Mouse (Mus musculus) lung, adult 2 months (tissue): ENCODE results near the gene Gm19426. TPM values are rescaled to one million over a fixed set of nuclear protein-coding genes. Genes with fewer than 3 reads are reported as not detected.
A peak's percentile ranks its signal among the peaks of the same experiment; 100 is the strongest.

Source experiments
- DNase-seq: peaks from one replicate; pipeline ENCODE4 v3.0.0; 2022
- H3K4me1 ChIP-seq: fragments of 200-500 bp; 2 replicates; pipeline ENCODE4 v1.6.1; 2011; ENCODE audit warnings: low read length; ENCODE audit not compliant: control insufficient read depth, insufficient read depth
- H3K4me3 ChIP-seq: fragments of 200-500 bp; replicated peaks from 2 replicates; pipeline ENCODE3; 2011; ENCODE audit warnings: low read depth, mild to moderate bottlenecking, control low read depth, low read length; ENCODE audit errors: extremely low read depth
- CTCF ChIP-seq: fragments of 200-500 bp; IDR thresholded peaks from 2 replicates; pipeline ENCODE4 v1.5.1; 2011; ENCODE audit warnings: mild to moderate bottlenecking, low read length, control low read depth; ENCODE audit not compliant: insufficient read depth
- POLR2A ChIP-seq: fragments of 200-500 bp; IDR thresholded peaks from 2 replicates; pipeline ENCODE4 v1.6.1; 2011; ENCODE audit warnings: low read depth, mild to moderate bottlenecking, control low read depth, low read length, borderline replicate concordance; ENCODE audit errors: extremely low read depth
- WGBS: fragments of 180-500 bp; shearing (Covaris S2); methylation state at CpG from one replicate; pipeline ENCODE4 v1.1.7; 2018; 5-methylcytosine and 5-hydroxymethylcytosine counted together
- polyA plus RNA-seq: library from polyadenylated mRNA; depleted of rRNA; stranded (reverse); fragments of >200 nt; gene quantifications from 2 replicates; pipeline ENCODE4 v1.2.3, GENCODE M21; 2012

Gm19426 gene
- polyA plus RNA-seq, 1 experiment = 4.1 TPM

DNA sequence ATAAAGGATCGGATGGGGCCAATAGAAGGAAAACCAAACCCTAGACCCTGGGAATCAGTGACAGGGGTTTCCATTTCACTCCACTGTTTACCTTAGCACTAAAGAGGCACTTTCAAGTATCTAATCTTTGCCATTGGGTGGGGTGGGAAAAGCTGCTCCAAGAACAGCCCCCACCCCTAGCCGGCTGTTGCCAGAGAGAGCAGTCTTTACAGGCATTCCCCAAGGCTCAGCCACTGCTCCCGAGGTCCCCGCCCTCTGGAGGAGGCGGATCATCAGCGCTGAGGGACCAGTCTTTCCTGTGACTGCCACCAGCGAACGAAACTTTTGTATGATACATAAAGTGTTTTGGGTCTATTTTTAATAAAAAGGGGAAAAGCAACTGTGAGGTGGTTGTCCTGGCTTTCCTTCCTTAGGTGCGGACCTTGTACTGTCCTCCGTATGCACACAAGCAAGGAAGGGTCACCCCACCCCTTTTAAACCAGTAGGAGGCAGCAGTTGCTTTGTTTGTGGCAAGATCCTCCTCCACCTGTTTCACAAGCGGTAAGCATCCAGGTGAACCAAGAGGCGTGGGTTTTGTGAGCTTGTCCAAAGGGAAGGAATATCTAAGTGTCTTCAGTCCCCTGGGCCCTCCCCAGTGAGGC is 5.1 kb downstream of the Gm19426 start:
- H3K4me3 ChIP-seq = no peak overlapping the region
- 3% methylated on average over 12 of the region's 12 CpGs for WGBS
- DNase-seq = no peak

DNA sequence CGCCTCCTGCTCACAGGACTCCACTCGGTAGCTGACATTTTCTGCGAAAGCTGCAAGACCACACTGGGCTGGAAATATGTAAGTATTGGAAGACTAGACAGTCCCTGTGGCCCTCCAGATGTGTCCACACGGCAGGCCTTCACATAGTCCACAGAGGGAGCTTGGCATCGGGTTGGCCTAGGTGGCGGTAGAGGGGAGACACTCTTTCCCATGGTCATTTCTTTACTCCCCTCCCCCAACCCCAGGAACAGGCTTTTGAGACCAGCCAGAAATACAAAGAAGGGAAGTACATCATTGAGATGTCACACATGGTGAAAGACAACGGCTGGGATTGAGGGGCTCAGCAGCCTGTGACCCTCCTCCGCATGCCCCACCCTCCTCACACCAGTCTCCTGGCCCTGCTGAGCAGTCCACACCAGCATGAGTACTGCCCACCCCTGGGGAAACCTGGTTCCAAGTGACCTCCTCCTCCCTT is 6.0 kb downstream of the Gm19426 start:
- no peak for DNase-seq
- H3K4me1 ChIP-seq = peaks cover 2% of the 10 kb centered on the region; the same call in 1 of the 2 replicates
- no peak for TF ChIP-seq POLR2A
- TF ChIP-seq CTCF = no peak
- no peak overlapping the region for H3K4me3 ChIP-seq
- 11% methylated on average over 8 of the region's 8 CpGs for WGBS

More for the DNA sequence above, 5.1 kb downstream of the Gm19426 start:
- peaks cover 4% of the 10 kb centered on the region; the same call in 1 of the 2 replicates for H3K4me1 ChIP-seq
- peak; percentile 46 for TF ChIP-seq CTCF
- TF ChIP-seq POLR2A = no peak

DNA sequence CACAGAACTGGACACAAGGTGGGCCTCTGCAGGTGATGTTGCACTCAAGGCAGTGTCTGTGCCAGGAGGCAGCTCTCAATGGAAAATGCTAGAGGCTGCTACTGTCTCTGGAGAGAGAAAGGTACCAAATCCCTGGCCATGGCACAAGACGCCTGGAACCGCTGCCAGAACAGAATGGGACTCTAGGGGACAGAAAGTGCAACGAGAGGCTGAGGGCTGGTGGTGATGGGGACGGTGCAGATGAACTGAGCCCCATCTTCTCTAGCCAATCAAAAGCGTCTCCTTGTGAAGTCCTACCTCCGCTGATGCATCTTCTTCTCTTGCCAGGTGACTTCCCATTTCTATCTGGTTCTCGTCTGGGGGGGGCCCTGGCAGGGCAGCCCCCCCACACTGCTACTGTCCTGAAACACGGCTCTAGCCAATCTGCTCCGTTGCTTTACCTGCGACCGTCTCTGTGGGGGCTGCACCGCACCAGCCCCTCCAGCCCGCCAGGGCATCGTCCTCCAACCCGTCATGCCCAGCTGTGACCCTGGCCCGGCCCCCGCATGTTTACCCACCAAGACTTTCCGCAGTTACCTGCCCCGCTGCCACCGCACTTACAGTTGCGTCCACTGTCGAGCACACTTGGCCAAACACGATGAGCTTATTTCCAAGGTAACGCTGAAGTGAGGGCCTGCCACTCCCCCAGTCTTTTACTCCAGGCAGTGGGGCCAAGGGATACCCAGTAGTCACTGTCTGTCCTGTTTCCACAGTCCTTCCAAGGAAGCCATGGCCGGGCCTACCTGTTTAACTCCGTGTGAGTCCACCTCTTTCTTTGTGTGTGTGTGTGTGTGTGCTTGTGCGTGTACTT is 6.9 kb downstream of the Gm19426 start:
- no peak for DNase-seq
- no peak overlapping the region for H3K4me3 ChIP-seq
- no peak for TF ChIP-seq POLR2A
- TF ChIP-seq CTCF = no peak
- 7% methylated on average over 27 of the region's 27 CpGs for WGBS
- no peaks in the 10 kb centered on the region; the same call in 1 of the 2 replicates for H3K4me1 ChIP-seq

DNA sequence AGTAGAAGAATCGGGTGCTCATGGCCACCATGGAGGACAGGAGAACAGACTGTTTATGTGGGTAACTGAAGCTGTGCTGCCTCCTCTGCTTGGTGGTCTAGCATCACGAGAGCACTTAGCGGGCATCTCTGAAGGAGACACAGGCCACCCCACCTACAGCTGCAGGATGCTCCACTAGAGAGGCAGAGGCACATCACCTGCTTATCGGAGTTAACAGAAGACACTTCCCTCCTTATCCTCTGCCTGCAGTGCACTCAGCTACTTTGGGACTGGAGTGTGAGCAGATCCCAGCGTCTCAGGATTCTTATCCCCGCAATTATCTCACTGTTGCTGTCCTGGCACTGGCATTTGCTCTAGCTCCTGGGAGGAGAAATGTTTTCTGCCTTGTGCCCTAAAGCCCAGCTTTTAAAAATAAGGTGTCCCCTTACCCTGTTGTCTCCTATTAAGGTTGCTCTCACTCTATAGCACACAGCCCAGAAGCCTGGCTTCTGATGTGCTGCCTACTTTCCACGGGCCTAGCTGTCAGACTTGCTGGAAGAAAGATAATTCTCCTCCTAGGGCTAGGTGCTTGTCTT is 8.0 kb downstream of the Gm19426 start:
- no peak for DNase-seq
- Histone ChIP-seq H3K4me1 (no peaks in the 10 kb centered on the region; the same call in 1 of the 2 replicates), H3K4me3 (no peak overlapping the region)
- WGBS = 17% methylated on average over 7 of the region's 7 CpGs
- TF ChIP-seq CTCF (no peak), POLR2A (no peak)

DNA sequence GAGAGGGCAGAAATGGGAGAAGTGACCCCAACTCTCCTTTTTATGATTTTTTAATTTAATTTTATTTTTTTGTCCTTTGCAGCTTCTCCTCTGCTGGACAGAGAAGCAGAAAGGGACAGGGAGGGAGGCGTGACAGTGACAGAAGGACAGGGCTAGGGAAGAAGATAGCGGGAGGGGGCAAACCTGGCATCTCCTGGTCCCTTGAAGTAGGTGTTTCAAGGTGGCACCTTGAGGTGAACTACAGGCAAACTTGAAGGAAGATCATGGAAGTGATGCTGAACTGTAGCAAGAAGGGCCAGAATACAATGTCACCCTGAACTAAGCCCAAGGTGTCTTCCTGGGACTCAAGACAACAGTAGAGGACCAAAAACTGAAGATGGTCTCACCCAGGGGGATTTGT is 8.5 kb downstream of the Gm19426 start:
- 12% methylated on average over 2 of the region's 2 CpGs for WGBS
- TF ChIP-seq CTCF (no peak), POLR2A (no peak)
- Histone ChIP-seq H3K4me1 (no peaks in the 10 kb centered on the region; the same call in 1 of the 2 replicates), H3K4me3 (no peak overlapping the region)
- no peak for DNase-seq

DNA sequence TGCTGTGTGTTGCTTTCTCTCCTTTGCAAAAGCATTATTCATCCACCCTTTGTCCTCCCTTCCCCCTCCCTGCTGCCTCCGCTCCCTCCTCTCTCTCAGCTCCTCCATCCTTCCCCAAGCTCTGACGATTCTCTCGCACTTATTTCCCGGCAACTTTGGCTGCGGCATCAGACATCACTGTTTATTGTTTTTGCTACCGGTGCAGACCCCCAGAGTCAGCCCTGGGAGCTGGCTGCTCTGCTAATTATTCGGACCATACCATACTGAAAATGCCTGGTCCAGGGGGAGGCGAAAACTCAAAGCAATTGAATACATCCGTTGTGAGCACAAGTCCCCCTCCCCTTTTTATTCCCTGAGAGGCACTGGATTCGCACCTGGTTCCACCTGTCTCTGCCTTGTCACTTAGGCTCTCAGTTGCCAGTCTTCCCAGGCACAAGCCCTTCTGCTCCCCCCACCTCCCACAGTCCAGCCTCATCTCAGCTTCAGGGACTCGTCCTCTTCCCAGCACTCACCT is 9.0 kb downstream of the Gm19426 start:
- peak overlapping the region; percentile 10 for H3K4me3 ChIP-seq
- WGBS = 2% methylated on average over 11 of the region's 11 CpGs

DNA sequence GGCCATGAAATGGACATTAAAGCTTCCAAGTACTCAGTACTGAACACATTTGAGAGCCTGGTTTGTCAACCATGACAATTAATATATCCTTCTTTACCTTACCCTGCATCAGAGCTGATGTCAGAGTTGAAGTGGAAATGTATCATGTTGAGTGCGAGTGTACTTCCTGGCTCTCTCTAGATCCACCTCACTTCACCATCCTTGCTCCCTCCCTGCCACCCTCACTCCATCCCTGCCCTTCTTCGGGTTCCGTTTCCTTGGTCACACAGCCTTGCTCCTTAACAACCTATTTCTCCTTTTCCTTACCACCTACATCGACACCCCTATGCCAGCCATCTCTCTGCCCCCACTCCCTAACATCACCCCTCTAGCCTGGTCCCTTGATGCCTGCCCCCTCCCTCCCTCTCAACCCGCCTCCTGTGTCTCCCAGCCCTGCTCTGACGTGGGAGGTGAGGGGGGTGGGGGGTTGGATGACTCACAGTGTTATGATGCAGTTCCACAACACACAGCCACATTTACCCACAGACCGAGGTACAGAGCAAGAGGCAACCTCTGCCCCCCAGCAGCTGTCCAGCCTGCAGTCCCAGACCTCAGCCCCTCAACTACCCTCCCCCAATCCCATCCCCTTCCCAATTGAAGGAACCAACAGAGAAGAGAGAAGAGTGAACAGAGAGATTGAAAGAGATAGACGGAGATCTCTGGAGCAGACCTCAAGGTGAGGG is 9.7 kb downstream of the Gm19426 start, which contains the start of gene Ypel4:
Gene Ypel4 (plus strand): TSS at position 480 of the 722 bp plus-strand sequence.
- WGBS = 2% methylated on average over 8 of the region's 8 CpGs
- TF ChIP-seq CTCF (no peak), POLR2A (no peak)
- peak within 1 kb of the TSS; percentile 10 for H3K4me3 ChIP-seq
- H3K4me1 ChIP-seq = no peaks in the 10 kb centered on the region; the same call in 1 of the 2 replicates
- DNase-seq = peak; percentile 14

More for the DNA sequence above, 9.0 kb downstream of the Gm19426 start:
- no peak for DNase-seq
- H3K4me1 ChIP-seq = no peaks in the 10 kb centered on the region; the same call in 1 of the 2 replicates
- TF ChIP-seq CTCF (no peak), POLR2A (no peak)

DNA sequence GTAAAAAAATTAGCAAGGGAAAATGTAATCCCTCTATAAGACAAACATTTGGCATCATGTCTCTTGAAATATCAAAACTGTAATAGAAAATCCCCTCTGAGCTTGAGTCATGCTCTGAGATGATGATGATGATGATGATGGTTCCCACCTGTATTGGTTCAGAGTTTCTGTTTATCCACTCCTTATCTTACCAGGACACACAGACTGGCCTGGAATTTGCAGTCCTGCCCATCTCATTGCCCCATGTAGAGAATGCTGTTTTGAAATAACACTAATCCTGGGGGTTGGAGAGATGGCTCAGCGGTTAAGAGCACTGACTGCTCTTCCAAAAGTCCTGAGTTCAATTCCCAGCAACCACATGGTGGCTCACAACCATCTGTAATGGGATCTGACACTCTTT is 11.1 kb downstream of the Gm19426 start:
- Histone ChIP-seq H3K4me3 (no peak overlapping the region), H3K4me1 (no peaks in the 10 kb centered on the region; the same call in 1 of the 2 replicates)
- TF ChIP-seq POLR2A = no peak
- no peak for TF ChIP-seq CTCF
- 79% methylated on average over 1 of the region's 1 CpGs for WGBS
- DNase-seq = no peak
